Mouse (Mus musculus): ENCODE data around the gene Sigirr.

- TF ChIP-seq POLR2A (IDR thresholded peaks at IDR 0.05; ENCODE audit: extremely low read depth, insufficient read depth, low read length) (no peak), CTCF (IDR thresholded peaks at IDR 0.05; ENCODE audit: extremely low read depth, insufficient read depth, low read length) (no peak)
Observed at GRCm38 (mm10) chr7:141073782-141074181, 26.6 kb downstream of the Sigirr start.

Measured in cortical plate, adult 2 months (tissue).